Mouse (Mus musculus) forebrain, embryonic 14.5 days (tissue): ENCODE measurements around the gene Smim5. TPM values are rescaled to one million over a fixed set of nuclear protein-coding genes. Genes with fewer than 3 reads are reported as not detected.

Source experiments
- ATAC-seq: fragments of 200-750 bp; cut with Nextera tagmentation; 2 replicates; pipeline ENCODE4 v1.8.0; 2017; ENCODE audit warnings: mild to moderate bottlenecking, moderate library complexity
- DNase-seq: peaks from one replicate; pipeline ENCODE4 v3.0.0-alpha.2; 2015; ENCODE audit warnings: low spot score
- H3K27ac ChIP-seq: fragments of 300-500 bp; sonication (generic); 2 replicates; pipeline ENCODE4 v1.5.1; 2014; ENCODE audit warnings: low read depth, mild to moderate bottlenecking, control low read depth, low read length, moderate library complexity
- H3K27me3 ChIP-seq: fragments of 300-500 bp; sonication (generic); replicated peaks from 2 replicates; pipeline ENCODE4 v1.6.1; 2014; ENCODE audit warnings: low read length, control low read depth, mixed read lengths; ENCODE audit not compliant: control insufficient read depth, insufficient read depth
- H3K36me3 ChIP-seq: fragments of 300-500 bp; sonication (generic); 2 replicates; pipeline ENCODE4 v1.6.1; 2014; ENCODE audit warnings: low read length, control low read depth; ENCODE audit not compliant: control insufficient read depth, insufficient read depth
- H3K4me1 ChIP-seq: fragments of 300-500 bp; sonication (generic); 2 replicates; pipeline ENCODE4 v1.6.1; 2014; ENCODE audit warnings: antibody characterized with exemption, low read length, control low read depth; ENCODE audit not compliant: control insufficient read depth, insufficient read depth
- H3K4me2 ChIP-seq: fragments of 300-500 bp; sonication (generic); 2 replicates; pipeline ENCODE4 v1.6.1; 2014; ENCODE audit warnings: mild to moderate bottlenecking, control low read depth, low read length
- H3K4me3 ChIP-seq: fragments of 300-500 bp; sonication (generic); 2 replicates; pipeline ENCODE4 v1.5.1; 2014; ENCODE audit warnings: low read depth, low read length, control low read depth
- H3K9ac ChIP-seq: fragments of 300-500 bp; sonication (generic); 2 replicates; pipeline ENCODE4 v1.6.1; 2014; ENCODE audit warnings: mild to moderate bottlenecking, low read length, control low read depth, moderate library complexity
- H3K9me3 ChIP-seq: fragments of 300-500 bp; sonication (generic); replicated peaks from 2 replicates; pipeline ENCODE4 v1.6.1; 2016; ENCODE audit warnings: low read length, control low read depth, mixed read lengths; ENCODE audit not compliant: control insufficient read depth
- WGBS: fragments of 180-500 bp; shearing (Covaris S2); extraction: QIAGEN DNeasy Blood & Tissue Kit; methylation state at CpG from one replicate; pipeline ENCODE4 v1.1.7; 2014; 5-methylcytosine and 5-hydroxymethylcytosine counted together
- polyA plus RNA-seq: library from polyadenylated mRNA; unstranded; fragments of >200 nt; fragmentation: Nextera tagmentation; extraction: Ambion mirVana; gene quantifications from 2 replicates; pipeline ENCODE4 v1.2.1, GENCODE M21; 2014

Smim5 gene
- polyA plus RNA-seq, 1 experiment from 2014 or later = 1.6 TPM

DNA sequence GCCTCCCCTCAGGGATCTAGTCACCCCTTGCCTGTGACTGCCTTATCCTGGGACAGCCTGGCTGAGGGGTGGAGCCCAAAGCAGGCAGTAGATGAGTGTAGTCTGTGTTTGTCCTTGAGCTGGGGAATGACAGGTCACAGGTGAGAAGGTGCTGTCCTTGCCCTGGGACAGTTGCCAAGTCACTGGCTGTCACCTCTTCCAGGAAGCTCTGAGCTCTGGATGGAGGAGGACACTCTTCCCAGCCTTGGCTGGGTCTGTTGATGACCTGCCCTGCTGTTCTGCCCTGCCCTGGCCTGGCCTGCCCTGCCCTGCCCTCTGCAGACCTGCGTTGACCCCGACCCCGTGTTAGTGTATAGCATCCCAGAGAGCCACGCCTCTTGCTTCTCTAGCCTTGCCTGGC lies 27.3 kb upstream of the Smim5 start:
- H3K9me3 ChIP-seq = no peaks in the 10 kb centered on the region
- no peaks in the 10 kb centered on the region for H3K36me3 ChIP-seq
- DNase-seq (no peak), ATAC-seq (no peak)
- no peak overlapping the region for H3K9ac ChIP-seq
- no peak overlapping the region for H3K4me2 ChIP-seq
- H3K27ac ChIP-seq = no peak overlapping the region
- H3K4me1 ChIP-seq = no peaks in the 10 kb centered on the region
- H3K27me3 ChIP-seq = no peaks in the 10 kb centered on the region
- no peak overlapping the region for H3K4me3 ChIP-seq
- WGBS = 74% methylated on average over 4 of the region's 4 CpGs

DNA sequence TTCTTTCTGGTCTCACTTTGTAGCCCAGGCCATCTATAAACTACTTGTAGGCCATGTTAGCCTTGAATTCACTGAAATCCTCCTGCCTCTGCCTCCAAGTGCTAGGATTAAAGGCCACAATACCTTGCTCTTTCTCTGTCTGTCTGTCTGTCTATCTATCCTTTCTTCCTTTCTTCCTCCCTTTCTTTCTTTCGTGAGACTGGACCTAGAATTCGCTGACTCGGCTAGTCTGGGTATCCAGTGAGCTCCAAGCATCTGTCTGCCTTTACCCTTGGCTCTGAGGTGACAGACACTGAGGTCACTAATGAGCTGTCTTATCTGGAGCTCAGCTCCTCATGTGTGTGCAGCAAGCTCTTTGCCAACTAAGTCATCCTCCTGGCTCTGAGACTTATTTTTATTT lies 23.8 kb upstream of the Smim5 start:
- no peaks in the 10 kb centered on the region for H3K36me3 ChIP-seq
- no peak overlapping the region for H3K27ac ChIP-seq
- ATAC-seq (no peak), DNase-seq (no peak)
- no peak overlapping the region for H3K9ac ChIP-seq
- no peaks in the 10 kb centered on the region for H3K9me3 ChIP-seq
- WGBS = 89% methylated on average over 3 of the region's 3 CpGs
- no peaks in the 10 kb centered on the region for H3K27me3 ChIP-seq
- no peak overlapping the region for H3K4me3 ChIP-seq
- no peak overlapping the region for H3K4me2 ChIP-seq
- H3K4me1 ChIP-seq = no peaks in the 10 kb centered on the region

DNA sequence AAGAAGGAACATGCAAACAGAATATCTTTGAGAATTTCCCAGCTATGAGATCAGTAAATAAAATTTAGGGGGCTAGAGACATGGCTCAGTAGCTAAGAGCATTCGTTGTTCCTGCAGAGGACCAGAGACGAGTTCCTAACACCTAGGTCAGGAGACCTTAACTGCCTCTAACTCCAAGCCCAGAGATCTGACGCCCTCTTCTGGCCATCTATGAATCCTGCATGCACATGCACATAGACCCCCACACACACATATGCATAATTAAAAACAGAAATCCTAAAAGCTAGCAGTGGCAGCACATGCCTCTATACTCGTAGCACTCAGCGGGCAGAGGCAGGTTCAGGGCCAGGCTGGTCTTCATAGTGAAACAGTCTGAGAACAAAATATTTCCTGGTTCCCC lies 23.3 kb upstream of the Smim5 start:
- 77% methylated on average over 5 of the region's 5 CpGs for WGBS
- H3K27ac ChIP-seq = no peak overlapping the region
- ATAC-seq (no peak), DNase-seq (no peak)
- no peaks in the 10 kb centered on the region for H3K4me1 ChIP-seq
- no peak overlapping the region for H3K4me3 ChIP-seq
- H3K4me2 ChIP-seq = no peak overlapping the region
- H3K27me3 ChIP-seq = no peaks in the 10 kb centered on the region
- no peak overlapping the region for H3K9ac ChIP-seq
- no peaks in the 10 kb centered on the region for H3K36me3 ChIP-seq
- H3K9me3 ChIP-seq = no peaks in the 10 kb centered on the region

DNA sequence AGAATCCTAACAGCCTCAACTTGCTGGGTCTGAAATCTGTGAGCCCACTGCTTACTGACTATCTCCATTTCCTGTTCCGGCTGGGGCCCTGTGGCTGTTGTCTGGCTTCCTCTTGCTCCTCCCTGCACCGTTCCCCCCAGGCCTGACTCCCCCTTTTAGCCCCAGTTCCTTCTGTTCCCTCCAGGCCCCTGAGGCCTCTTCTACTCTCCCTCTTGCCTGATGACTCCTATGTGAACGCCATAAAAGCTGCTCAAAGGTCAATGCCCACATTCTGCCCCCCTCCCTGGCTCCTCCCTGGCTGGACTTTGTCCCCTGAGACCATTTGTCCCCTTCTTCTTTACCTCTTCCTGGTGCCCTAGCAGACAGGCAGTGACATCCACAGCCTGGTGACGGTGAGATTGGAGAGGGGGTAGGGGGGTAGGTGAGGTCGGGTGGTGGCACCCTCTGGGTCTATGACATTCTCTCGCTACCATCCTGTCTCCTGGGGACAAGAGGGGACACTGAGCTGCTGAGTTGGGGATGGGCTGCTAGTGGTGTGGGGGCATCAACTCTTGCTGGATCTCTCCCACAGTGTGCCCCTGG lies 22.5 kb upstream of the Smim5 start:
- Histone ChIP-seq H3K36me3 (no peaks in the 10 kb centered on the region), H3K4me1 (no peaks in the 10 kb centered on the region), H3K27ac (no peak overlapping the region), H3K4me2 (no peak overlapping the region), H3K27me3 (no peaks in the 10 kb centered on the region), H3K4me3 (no peak overlapping the region), H3K9me3 (no peaks in the 10 kb centered on the region), H3K9ac (no peak overlapping the region)
- 79% methylated on average over 6 of the region's 6 CpGs for WGBS
- DNase-seq (no peak), ATAC-seq (no peak)

DNA sequence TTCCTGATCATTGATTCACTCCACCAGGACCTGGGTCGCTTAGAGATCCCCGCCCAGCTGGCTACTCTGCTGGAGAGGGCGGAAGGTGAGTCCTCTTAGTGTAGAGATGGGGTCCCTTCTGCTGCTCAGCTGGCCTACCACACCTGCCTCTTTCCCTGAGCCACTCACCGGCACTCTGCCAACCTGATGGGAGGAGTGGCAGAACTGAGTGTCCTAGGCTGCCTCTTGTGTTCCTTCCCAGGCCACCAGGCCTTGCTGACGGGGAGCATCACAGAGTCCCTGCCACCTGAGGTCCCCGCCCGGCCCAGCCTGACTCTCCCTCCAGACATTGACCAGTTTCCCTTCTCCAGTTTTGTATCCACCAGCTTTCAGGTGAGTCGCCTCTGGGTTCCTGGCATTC lies 21.7 kb upstream of the Smim5 start:
- ATAC-seq (no peak), DNase-seq (no peak)
- Histone ChIP-seq H3K9ac (no peak overlapping the region), H3K4me1 (no peaks in the 10 kb centered on the region), H3K9me3 (no peaks in the 10 kb centered on the region), H3K4me2 (no peak overlapping the region), H3K4me3 (no peak overlapping the region), H3K27ac (no peak overlapping the region), H3K27me3 (no peaks in the 10 kb centered on the region), H3K36me3 (no peaks in the 10 kb centered on the region)
- WGBS = 81% methylated on average over 8 of the region's 8 CpGs

DNA sequence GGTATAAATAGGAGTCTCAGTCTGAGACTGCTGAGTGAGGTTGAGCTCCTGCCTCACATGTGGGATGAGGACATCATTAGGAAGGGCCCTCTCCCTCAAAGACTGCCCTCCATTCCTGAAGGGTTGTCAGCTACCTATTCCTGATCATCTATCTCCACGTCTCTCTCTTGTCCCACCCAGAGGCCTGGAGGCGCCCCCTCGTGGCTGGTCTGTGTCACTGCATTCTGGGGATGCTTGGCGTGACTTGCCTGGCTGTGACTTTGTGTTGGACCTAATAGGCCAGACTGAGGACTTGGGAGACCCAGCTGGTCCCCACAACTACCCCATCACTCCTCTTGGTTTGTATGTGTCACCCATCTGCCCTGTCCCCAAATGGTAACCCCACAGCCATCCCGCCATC lies 18.8 kb upstream of the Smim5 start:
- no peak for ATAC-seq
- Histone ChIP-seq H3K9ac (no peak overlapping the region), H3K9me3 (no peaks in the 10 kb centered on the region), H3K27me3 (no peaks in the 10 kb centered on the region), H3K27ac (no peak overlapping the region), H3K36me3 (no peaks in the 10 kb centered on the region), H3K4me2 (no peak overlapping the region), H3K4me3 (no peak overlapping the region), H3K4me1 (no peaks in the 10 kb centered on the region)
- no peak for DNase-seq
- WGBS = 24% methylated on average over 5 of the region's 5 CpGs

DNA sequence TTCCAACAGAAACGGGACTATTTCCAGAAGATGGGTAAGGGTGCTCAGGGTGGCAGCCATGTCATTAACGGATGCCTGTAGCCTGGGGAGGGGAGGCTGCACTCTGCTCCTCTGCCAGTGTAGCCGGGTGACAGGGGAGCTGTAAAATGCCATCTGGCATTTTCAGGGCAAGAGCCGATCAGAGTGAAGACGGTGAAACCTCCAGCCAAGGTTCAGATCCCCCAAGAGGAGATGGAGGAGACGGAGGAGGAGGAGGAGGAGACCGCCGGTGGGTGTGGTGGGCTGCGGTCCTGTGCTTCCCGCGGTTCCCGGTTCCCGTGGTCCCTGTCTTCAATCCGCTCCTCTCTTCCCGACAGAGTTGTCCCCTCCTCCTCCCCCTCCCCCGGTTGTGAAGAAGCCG lies 16.5 kb upstream of the Smim5 start:
- H3K4me2 ChIP-seq = no peak overlapping the region
- 40% methylated on average over 17 of the region's 17 CpGs for WGBS
- H3K4me3 ChIP-seq = no peak overlapping the region
- H3K36me3 ChIP-seq = no peaks in the 10 kb centered on the region
- no peak overlapping the region for H3K9ac ChIP-seq
- ATAC-seq (no peak), DNase-seq (no peak)
- H3K27ac ChIP-seq = no peak overlapping the region
- no peaks in the 10 kb centered on the region for H3K4me1 ChIP-seq
- no peaks in the 10 kb centered on the region for H3K9me3 ChIP-seq
- no peaks in the 10 kb centered on the region for H3K27me3 ChIP-seq

DNA sequence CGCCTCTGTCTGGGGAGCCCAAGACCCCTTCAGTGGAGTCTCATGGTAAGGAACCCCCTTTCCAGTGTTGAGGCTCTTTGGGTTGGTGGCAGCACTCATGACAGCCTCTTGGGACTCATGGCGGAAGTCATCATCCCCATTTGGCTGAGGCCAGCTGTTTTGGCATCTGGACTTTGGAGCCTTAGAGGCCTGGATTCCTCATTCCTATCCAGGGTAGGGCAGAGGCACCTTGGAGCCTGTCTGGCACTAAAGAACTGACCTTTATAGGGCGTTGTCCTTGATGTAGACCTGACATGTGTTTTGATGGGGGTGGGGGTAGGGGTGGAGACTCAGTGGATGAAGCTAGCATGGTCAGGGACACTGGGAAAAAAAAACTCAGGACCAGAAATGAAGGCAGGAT lies 15.4 kb upstream of the Smim5 start:
- no peaks in the 10 kb centered on the region for H3K27me3 ChIP-seq
- WGBS = 95% methylated on average over 3 of the region's 3 CpGs
- DNase-seq = no peak

DNA sequence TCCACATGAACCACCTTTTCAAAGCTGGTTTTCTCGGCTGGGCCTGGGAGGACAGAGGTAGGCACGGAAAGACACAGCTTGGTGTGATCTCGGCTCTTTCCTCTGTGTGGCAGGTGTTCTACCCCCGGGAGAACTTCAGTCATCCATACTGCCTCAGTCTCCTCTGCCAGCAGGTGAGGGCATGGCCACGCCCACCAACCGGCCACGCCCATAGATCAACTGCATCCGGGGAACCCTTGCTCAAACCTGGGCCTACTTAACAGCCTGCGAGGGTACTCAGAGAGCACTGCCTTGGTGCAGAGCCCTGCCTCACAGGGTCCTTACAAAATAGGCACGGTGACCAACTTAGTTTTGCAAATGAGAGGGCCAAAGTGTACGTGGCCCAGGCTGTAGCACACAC lies 14.5 kb upstream of the Smim5 start:
- H3K9ac ChIP-seq = no peak overlapping the region
- no peaks in the 10 kb centered on the region for H3K36me3 ChIP-seq
- no peak for ATAC-seq
- 79% methylated on average over 11 of the region's 11 CpGs for WGBS
- no peak overlapping the region for H3K4me3 ChIP-seq
- no peak overlapping the region for H3K4me2 ChIP-seq
- H3K4me1 ChIP-seq = no peaks in the 10 kb centered on the region
- no peak overlapping the region for H3K27ac ChIP-seq
- no peaks in the 10 kb centered on the region for H3K9me3 ChIP-seq
- no peaks in the 10 kb centered on the region for H3K27me3 ChIP-seq
- DNase-seq = no peak

More for the DNA sequence above, 15.4 kb upstream of the Smim5 start:
- H3K4me3 ChIP-seq = no peak overlapping the region
- no peaks in the 10 kb centered on the region for H3K36me3 ChIP-seq
- no peaks in the 10 kb centered on the region for H3K4me1 ChIP-seq
- ATAC-seq = no peak
- H3K9me3 ChIP-seq = no peaks in the 10 kb centered on the region
- H3K9ac ChIP-seq = no peak overlapping the region
- no peak overlapping the region for H3K27ac ChIP-seq
- no peak overlapping the region for H3K4me2 ChIP-seq
